24 mouse cellular contexts compared by ENCODE assay signal in the genomic region with DNA sequence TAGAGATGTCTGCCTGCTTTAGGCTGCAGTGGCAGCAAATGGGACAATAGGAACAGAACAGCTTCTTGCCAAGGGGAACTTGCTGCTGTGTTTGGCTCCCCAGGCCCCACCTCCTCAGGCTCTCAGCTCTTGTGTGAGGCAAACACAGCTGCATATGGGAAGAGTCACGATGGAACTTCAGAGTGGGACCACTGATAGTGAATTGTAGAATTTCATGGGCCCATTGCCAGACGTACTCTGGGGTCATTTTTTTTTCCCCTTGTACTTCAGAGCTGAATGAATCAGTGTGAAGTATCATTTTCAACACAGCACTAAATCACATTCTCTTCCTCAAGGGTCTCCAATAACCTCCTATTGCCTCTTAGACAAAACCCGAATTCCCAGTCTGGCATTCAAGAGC.
"Had no signal": no experiment of that assay in that cellular context is flagged by ENCODE, and none has a peak within 500 bp of the region (broad histone marks: within the 10 kb centered on the region; RNA-seq: fewer than 3 reads in every experiment).

No protein-coding gene starts in this region.

- ATAC-seq: hindbrain, postnatal 0 days; intestine, embryonic 16.5 days; liver, embryonic 12.5 days had no signal

- H3K9ac ChIP-seq: heart, embryonic 13.5 days; heart, embryonic 15.5 days; hindbrain, embryonic 13.5 days; hindbrain, embryonic 15.5 days; limb, embryonic 13.5 days; limb, embryonic 15.5 days; liver, embryonic 12.5 days; liver, embryonic 14.5 days had no signal

- H3K9me3 ChIP-seq: heart, embryonic 13.5 days; heart, embryonic 15.5 days; hindbrain, embryonic 13.5 days; hindbrain, embryonic 15.5 days; limb, embryonic 13.5 days; limb, embryonic 15.5 days; liver, embryonic 12.5 days had no signal

- H3K27ac ChIP-seq: heart, adult 2 months; heart, embryonic 13.5 days; heart, embryonic 15.5 days; hindbrain, embryonic 13.5 days; hindbrain, embryonic 15.5 days; hindbrain, postnatal 0 days; limb, embryonic 13.5 days; limb, embryonic 15.5 days; liver, embryonic 12.5 days; liver, embryonic 14.5 days had no signal

- H3K27me3 ChIP-seq: heart, embryonic 15.5 days; hindbrain, embryonic 13.5 days; hindbrain, embryonic 15.5 days had no signal

- H3K36me3 ChIP-seq: heart, embryonic 15.5 days; liver, embryonic 12.5 days had no signal

- H3K4me1 ChIP-seq: liver, embryonic 12.5 days had no signal

- H3K4me2 ChIP-seq: heart, embryonic 11.5 days; heart, embryonic 13.5 days; heart, embryonic 15.5 days; hindbrain, embryonic 13.5 days; hindbrain, embryonic 15.5 days; limb, embryonic 13.5 days; limb, embryonic 15.5 days; liver, embryonic 12.5 days had no signal

- H3K4me3 ChIP-seq: heart, adult 2 months; heart, embryonic 13.5 days; heart, embryonic 15.5 days; hindbrain, embryonic 13.5 days; hindbrain, embryonic 15.5 days; limb, embryonic 13.5 days; limb, embryonic 15.5 days; liver, embryonic 12.5 days had no signal

- DNase-seq: gastrocnemius, postnatal 14 days; gastrocnemius, postnatal 36 days; heart, adult 11 months; heart, adult 2 months; heart, postnatal 14 days; kidney, adult 11 months; kidney, adult 2 months; kidney, adult 9 months; kidney, postnatal 14 days; kidney, postnatal 36 days; layer of hippocampus, adult 9-11 months; layer of hippocampus, postnatal 36 days; left cerebral cortex, postnatal 4 days had no signal
